In genomic region chr17:23599605-23600063, GRCm38 (mm10) we compare ENCODE assay signal across 7 mouse cellular contexts. TPM values are rescaled to one million over a fixed set of nuclear protein-coding genes. Genes with fewer than 3 reads are reported as not detected.
DNase-seq lines count a peak whose midpoint lies in the region; ATAC-seq lines count a peak whose summit lies in the region.

No protein-coding gene starts in this region.

- H3K4me2 ChIP-seq in neural tube, embryonic 11.5 days (ENCODE audit: low read depth): peak overlapping the region; percentile 67
- peak overlapping the region; percentile 67 for H3K4me2 ChIP-seq in embryonic facial prominence, embryonic 12.5 days (replicated peaks)
- H3K4me2 ChIP-seq in neural tube, embryonic 15.5 days: peak overlapping the region; percentile 63

- H3K4me1 ChIP-seq in neural tube, embryonic 11.5 days (ENCODE audit: control insufficient read depth, insufficient read depth, low read length): no peaks in the 10 kb centered on the region
- 0 out of 2 replicates have a peak, but pooled peaks cover 8% of the 10 kb centered on the region for H3K4me1 ChIP-seq in embryonic facial prominence, embryonic 12.5 days
- peaks cover 42% of the 10 kb centered on the region for H3K4me1 ChIP-seq in limb, embryonic 10.5 days
- H3K4me1 ChIP-seq in neural tube, embryonic 15.5 days: peaks cover 14% of the 10 kb centered on the region

- H3K4me3 ChIP-seq in neural tube, embryonic 11.5 days (ENCODE audit: low read depth, low read length): peak overlapping the region; percentile 32
- peak overlapping the region; percentile 42 for H3K4me3 ChIP-seq in embryonic facial prominence, embryonic 12.5 days
- H3K4me3 ChIP-seq in limb, embryonic 10.5 days: peak overlapping the region; percentile 52
- peak overlapping the region; percentile 41 for H3K4me3 ChIP-seq in neural tube, embryonic 15.5 days (replicated peaks)

- no peaks in the 10 kb centered on the region for H3K36me3 ChIP-seq in neural tube, embryonic 11.5 days (ENCODE audit: control insufficient read depth, insufficient read depth, low read length)
- H3K36me3 ChIP-seq in embryonic facial prominence, embryonic 12.5 days: no peaks in the 10 kb centered on the region
- no peaks in the 10 kb centered on the region for H3K36me3 ChIP-seq in limb, embryonic 10.5 days
- H3K36me3 ChIP-seq in neural tube, embryonic 15.5 days: no peaks in the 10 kb centered on the region

- no peaks in the 10 kb centered on the region for H3K27me3 ChIP-seq in neural tube, embryonic 11.5 days (ENCODE audit: control insufficient read depth, insufficient read depth, low read length)
- no peaks in the 10 kb centered on the region for H3K27me3 ChIP-seq in embryonic facial prominence, embryonic 12.5 days
- no peaks in the 10 kb centered on the region for H3K27me3 ChIP-seq in limb, embryonic 10.5 days (ENCODE audit: low read depth, poor library complexity, severe bottlenecking)
- no peaks in the 10 kb centered on the region for H3K27me3 ChIP-seq in neural tube, embryonic 15.5 days (replicated peaks)

- ATAC-seq in neural tube, embryonic 11.5 days (ENCODE audit: insufficient read depth, low FRiP score, low TSS enrichment): no peak
- no peak for ATAC-seq in embryonic facial prominence, embryonic 12.5 days (ENCODE audit: insufficient number of reproducible peaks, insufficient read depth, low FRiP score, low TSS enrichment)
- no peak; the same call in 1 of the 2 replicates for ATAC-seq in neural tube, embryonic 15.5 days (ENCODE audit: low FRiP score)

- DNase-seq in neural tube, embryonic 11.5 days (ENCODE audit: low spot score): no peak
- DNase-seq in neural tube, embryonic 10.5 days (ENCODE audit: extremely low spot score, low spot score): no peak
- no peak for DNase-seq in limb, embryonic 10.5 days (ENCODE audit: low spot score)
- DNase-seq in layer of hippocampus, postnatal 36 days: no peak
- DNase-seq in kidney, postnatal 4 days: no peak

- no peak overlapping the region for H3K27ac ChIP-seq in neural tube, embryonic 11.5 days (ENCODE audit: low read depth, low read length)
- peak overlapping the region; percentile 90 for H3K27ac ChIP-seq in embryonic facial prominence, embryonic 12.5 days
- H3K27ac ChIP-seq in limb, embryonic 10.5 days: peak overlapping the region; percentile 91
- peak overlapping the region; percentile 63 for H3K27ac ChIP-seq in neural tube, embryonic 15.5 days (replicated peaks)

- 45% methylated on average over 7 of the region's 7 CpGs for WGBS in neural tube, embryonic 11.5 days
- 36% methylated on average over 7 of the region's 7 CpGs for WGBS in embryonic facial prominence, embryonic 12.5 days
- WGBS in limb, embryonic 10.5 days: 43% methylated on average over 7 of the region's 7 CpGs
- 44% methylated on average over 7 of the region's 7 CpGs for WGBS in neural tube, embryonic 15.5 days

- no peaks in the 10 kb centered on the region for H3K9me3 ChIP-seq in neural tube, embryonic 11.5 days (ENCODE audit: control insufficient read depth, low read length)
- no peaks in the 10 kb centered on the region for H3K9me3 ChIP-seq in embryonic facial prominence, embryonic 12.5 days
- no peaks in the 10 kb centered on the region for H3K9me3 ChIP-seq in limb, embryonic 10.5 days (replicated peaks)
- no peaks in the 10 kb centered on the region for H3K9me3 ChIP-seq in neural tube, embryonic 15.5 days (replicated peaks)

- peak overlapping the region; percentile 56; the same call in 1 of the 2 replicates for H3K9ac ChIP-seq in neural tube, embryonic 11.5 days (ENCODE audit: low read length)
- peak overlapping the region; percentile 52 for H3K9ac ChIP-seq in embryonic facial prominence, embryonic 12.5 days
- H3K9ac ChIP-seq in neural tube, embryonic 15.5 days (replicated peaks): peak overlapping the region; percentile 23

RNA-seq across cellular contexts. Expression of gene Zfp13, which starts 0.3 kb away (rescaled TPM):
- 19.7 and 20.3 TPM in 2 replicates for polyA plus RNA-seq in neural tube, embryonic 11.5 days (2014; fragmentation: Nextera tagmentation; extraction: Ambion mirVana)
- polyA plus RNA-seq in embryonic facial prominence, embryonic 12.5 days (2016; fragmentation: Nextera tagmentation; extraction: Ambion mirVana): 23.8 and 24.1 TPM in 2 replicates
- 22.0 and 25.4 TPM in 2 replicates for polyA plus RNA-seq in limb, embryonic 10.5 days (2016; fragmentation: Nextera tagmentation; extraction: Ambion mirVana)
- polyA plus RNA-seq in neural tube, embryonic 15.5 days (2015; fragmentation: Nextera tagmentation; extraction: Ambion mirVana): 22.6 and 24.9 TPM in 2 replicates
- total RNA-seq in layer of hippocampus, postnatal 36 days (2021): 10 to 100 TPM; 25.0 to 32.3 TPM

RNA-seq across cellular contexts. Expression of gene Zscan10, which starts 1.0 kb away (rescaled TPM):
- 0.91 TPM in 1 of 2 replicates, not detected in the other for polyA plus RNA-seq in neural tube, embryonic 11.5 days (2014; fragmentation: Nextera tagmentation; extraction: Ambion mirVana)
- polyA plus RNA-seq in embryonic facial prominence, embryonic 12.5 days (2016; fragmentation: Nextera tagmentation; extraction: Ambion mirVana): 0.20 and 0.67 TPM in 2 replicates
- polyA plus RNA-seq in limb, embryonic 10.5 days (2016; fragmentation: Nextera tagmentation; extraction: Ambion mirVana): 0.35 and 0.38 TPM in 2 replicates
- polyA plus RNA-seq in neural tube, embryonic 15.5 days (2015; fragmentation: Nextera tagmentation; extraction: Ambion mirVana): not detected in 2 replicates
- total RNA-seq in layer of hippocampus, postnatal 36 days (2021): not detected

RNA-seq across cellular contexts. Expression of gene Zfp213, which starts 35.6 kb away (rescaled TPM):
- 23.4 and 24.3 TPM in 2 replicates for polyA plus RNA-seq in neural tube, embryonic 11.5 days (2014; fragmentation: Nextera tagmentation; extraction: Ambion mirVana)
- 24.3 and 26.8 TPM in 2 replicates for polyA plus RNA-seq in embryonic facial prominence, embryonic 12.5 days (2016; fragmentation: Nextera tagmentation; extraction: Ambion mirVana)
- polyA plus RNA-seq in limb, embryonic 10.5 days (2016; fragmentation: Nextera tagmentation; extraction: Ambion mirVana): 31.3 and 31.9 TPM in 2 replicates
- 16.0 and 16.4 TPM in 2 replicates for polyA plus RNA-seq in neural tube, embryonic 15.5 days (2015; fragmentation: Nextera tagmentation; extraction: Ambion mirVana)
- 1 to 10 TPM; 5.6 to 7.4 TPM for total RNA-seq in layer of hippocampus, postnatal 36 days (2021)

RNA-seq across cellular contexts. Expression of gene Mmp25, which starts 45.4 kb away (rescaled TPM):
- 0.85 and 0.94 TPM in 2 replicates for polyA plus RNA-seq in neural tube, embryonic 11.5 days (2014; fragmentation: Nextera tagmentation; extraction: Ambion mirVana)
- polyA plus RNA-seq in embryonic facial prominence, embryonic 12.5 days (2016; fragmentation: Nextera tagmentation; extraction: Ambion mirVana): 0.84 and 1.3 TPM in 2 replicates
- polyA plus RNA-seq in limb, embryonic 10.5 days (2016; fragmentation: Nextera tagmentation; extraction: Ambion mirVana): 0.84 and 1.1 TPM in 2 replicates
- 2.1 and 2.5 TPM in 2 replicates for polyA plus RNA-seq in neural tube, embryonic 15.5 days (2015; fragmentation: Nextera tagmentation; extraction: Ambion mirVana)
- total RNA-seq in layer of hippocampus, postnatal 36 days (2021): under 1 TPM; 0.10 to 0.30 TPM
